In genomic region chr4:119013031-119013430, GRCm38 (mm10) we compare ENCODE assay signal across 23 mouse cellular contexts. TPM values are rescaled to one million over a fixed set of nuclear protein-coding genes. Genes with fewer than 3 reads are reported as not detected.
"Had no signal": no experiment of that assay in that cellular context is flagged by ENCODE, and none has a peak within 500 bp of the region (broad histone marks: within the 10 kb centered on the region; RNA-seq: fewer than 3 reads in every experiment).

No protein-coding gene starts in this region.

- H3K4me2 ChIP-seq: intestine, embryonic 15.5 days; limb, embryonic 12.5 days; limb, embryonic 15.5 days; lung, embryonic 15.5 days; midbrain, embryonic 11.5 days; neural tube, embryonic 12.5 days; neural tube, embryonic 15.5 days had no signal

- H3K9me3 ChIP-seq: intestine, embryonic 15.5 days; limb, embryonic 12.5 days; limb, embryonic 15.5 days; lung, embryonic 15.5 days; neural tube, embryonic 12.5 days; neural tube, embryonic 15.5 days had no signal

- H3K4me3 ChIP-seq: intestine, embryonic 15.5 days; limb, embryonic 12.5 days; limb, embryonic 15.5 days; lung, embryonic 15.5 days; neural tube, embryonic 12.5 days; neural tube, embryonic 15.5 days had no signal

- H3K36me3 ChIP-seq: intestine, embryonic 15.5 days; limb, embryonic 12.5 days; limb, embryonic 15.5 days; lung, embryonic 15.5 days; neural tube, embryonic 12.5 days; neural tube, embryonic 15.5 days had no signal

- H3K27ac ChIP-seq: intestine, embryonic 15.5 days; limb, embryonic 12.5 days; limb, embryonic 15.5 days; lung, embryonic 15.5 days; neural tube, embryonic 12.5 days; neural tube, embryonic 15.5 days; stomach, postnatal 0 days had no signal

- H3K27me3 ChIP-seq: intestine, embryonic 15.5 days; limb, embryonic 12.5 days; limb, embryonic 15.5 days; lung, embryonic 15.5 days; neural tube, embryonic 12.5 days; neural tube, embryonic 15.5 days had no signal

- DNase-seq: kidney, adult 18-20 months; kidney, adult 9 months; kidney, postnatal 14 days; kidney, postnatal 4 days; left cerebral cortex, postnatal 4 days; lung, adult 18-20 months; lung, postnatal 14 days; lung, postnatal 4 days; midbrain, embryonic 14.5 days; right cerebral cortex, adult 18-20 months; right cerebral cortex, postnatal 14 days; right cerebral cortex, postnatal 4 days; thymus, postnatal 25 days had no signal

- ATAC-seq: intestine, embryonic 15.5 days had no signal

- H3K4me1 ChIP-seq: neural tube, embryonic 12.5 days; neural tube, embryonic 15.5 days had no signal

- H3K9ac ChIP-seq: intestine, embryonic 15.5 days; limb, embryonic 12.5 days; limb, embryonic 15.5 days; lung, embryonic 15.5 days; neural tube, embryonic 12.5 days; neural tube, embryonic 15.5 days had no signal

RNA-seq across cellular contexts. Expression of gene Lao1, which starts 51.7 kb away (rescaled TPM):
- polyA plus RNA-seq: intestine, embryonic 15.5 days; kidney, embryonic 16.5 days; limb, embryonic 12.5 days; limb, embryonic 15.5 days; lung, embryonic 15.5 days; midbrain, embryonic 11.5 days; midbrain, embryonic 14.5 days; neural tube, embryonic 12.5 days; neural tube, embryonic 15.5 days; stomach, embryonic 14.5 days had no signal
